Mouse (Mus musculus) testis, adult 2 months (tissue): ENCODE results near the gene Ntn1.

Experiments
- CTCF ChIP-seq: fragments of 200-500 bp; IDR thresholded peaks from 2 replicates; pipeline ENCODE4 v1.5.1; 2012; ENCODE audit warnings: low read depth, mild to moderate bottlenecking, inconsistent platforms, low read length, moderate library complexity; ENCODE audit not compliant: control insufficient read depth, insufficient read depth, insufficient replicate concordance
- POLR2A ChIP-seq: fragments of 200-500 bp; IDR thresholded peaks from 2 replicates; pipeline ENCODE4 v1.6.1; 2012; ENCODE audit warnings: low read depth, mild to moderate bottlenecking, inconsistent platforms, low read length, moderate library complexity; ENCODE audit not compliant: control insufficient read depth

DNA sequence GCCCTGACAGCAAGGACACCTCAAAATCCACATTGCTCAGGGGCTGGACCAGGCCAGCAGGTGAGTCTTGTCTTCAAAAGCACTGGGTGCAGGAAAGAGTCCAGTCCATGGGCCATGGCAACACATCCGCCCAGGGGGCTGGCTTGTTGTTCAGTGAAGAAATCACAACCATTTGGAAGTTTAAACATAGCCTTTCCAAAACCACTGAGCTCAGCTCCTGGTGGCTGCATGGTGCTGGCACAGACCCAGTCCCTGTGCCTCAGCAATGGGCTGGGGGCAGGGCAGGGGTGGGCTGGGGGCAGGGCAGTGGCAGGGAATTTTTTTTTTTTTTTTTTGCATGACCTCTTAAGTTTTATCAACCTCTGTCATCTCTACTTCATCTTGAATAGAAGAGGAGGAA is 192.0 kb downstream of the Ntn1 start:
- TF ChIP-seq POLR2A (no peak), CTCF (no peak)
